Mouse (Mus musculus): ENCODE results near the gene Slc16a4. TPM values are rescaled to one million over a fixed set of nuclear protein-coding genes. Genes with fewer than 3 reads are reported as not detected.

Gene Slc16a4
- polyA plus RNA-seq (2016; fragmentation: Nextera tagmentation; extraction: Ambion mirVana): 2.1 and 2.6 TPM in 2 replicates

DNA sequence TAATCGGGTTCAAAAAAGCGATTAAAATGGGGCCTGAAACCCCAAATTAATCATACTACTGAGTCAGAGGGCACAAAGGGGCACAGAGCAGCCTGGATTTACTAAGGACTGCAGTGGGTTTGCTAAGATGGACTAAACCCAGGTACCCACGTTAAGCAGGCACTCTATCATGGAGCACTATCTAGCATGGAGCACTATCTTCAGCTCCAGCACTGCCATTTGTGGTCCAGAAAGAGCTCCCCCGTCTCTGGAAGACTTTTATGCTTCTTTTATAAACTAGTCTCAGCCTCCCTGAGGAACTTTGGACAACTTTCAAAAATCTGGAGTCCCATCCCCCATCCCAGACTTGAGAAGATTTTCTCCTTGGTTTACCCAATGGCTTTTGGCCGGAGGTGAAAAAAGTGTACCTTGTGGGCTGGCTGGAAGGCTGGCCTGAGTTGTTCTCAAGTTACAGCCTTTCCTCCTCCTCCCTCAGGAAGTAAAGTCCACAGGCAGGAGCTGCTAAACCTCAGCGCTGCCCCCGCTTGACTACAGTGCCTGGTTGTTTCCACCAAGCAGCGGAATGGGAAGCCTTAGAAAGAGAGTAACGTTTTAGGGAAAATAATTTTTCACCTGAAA, at the start of gene Slc16a4:
Gene Slc16a4, plus strand, starts transcription at position 467 of the 618 bp plus-strand sequence.
- ATAC-seq (ENCODE audit: low FRiP score, low read depth): no peak
- H3K27ac ChIP-seq: no peak within 1 kb of the TSS
- no peak within 1 kb of the TSS for H3K4me2 ChIP-seq (replicated peaks)
- 34% methylated on average over 9 of the region's 9 CpGs for WGBS
- no peaks in the 10 kb centered on the region for H3K27me3 ChIP-seq (replicated peaks)
- no peaks in the 10 kb centered on the region for H3K9me3 ChIP-seq
- H3K9ac ChIP-seq: no peak within 1 kb of the TSS
- no peaks in the 10 kb centered on the region for H3K36me3 ChIP-seq
- no peaks in the 10 kb centered on the region for H3K4me1 ChIP-seq
- no peak within 1 kb of the TSS for H3K4me3 ChIP-seq

DNA sequence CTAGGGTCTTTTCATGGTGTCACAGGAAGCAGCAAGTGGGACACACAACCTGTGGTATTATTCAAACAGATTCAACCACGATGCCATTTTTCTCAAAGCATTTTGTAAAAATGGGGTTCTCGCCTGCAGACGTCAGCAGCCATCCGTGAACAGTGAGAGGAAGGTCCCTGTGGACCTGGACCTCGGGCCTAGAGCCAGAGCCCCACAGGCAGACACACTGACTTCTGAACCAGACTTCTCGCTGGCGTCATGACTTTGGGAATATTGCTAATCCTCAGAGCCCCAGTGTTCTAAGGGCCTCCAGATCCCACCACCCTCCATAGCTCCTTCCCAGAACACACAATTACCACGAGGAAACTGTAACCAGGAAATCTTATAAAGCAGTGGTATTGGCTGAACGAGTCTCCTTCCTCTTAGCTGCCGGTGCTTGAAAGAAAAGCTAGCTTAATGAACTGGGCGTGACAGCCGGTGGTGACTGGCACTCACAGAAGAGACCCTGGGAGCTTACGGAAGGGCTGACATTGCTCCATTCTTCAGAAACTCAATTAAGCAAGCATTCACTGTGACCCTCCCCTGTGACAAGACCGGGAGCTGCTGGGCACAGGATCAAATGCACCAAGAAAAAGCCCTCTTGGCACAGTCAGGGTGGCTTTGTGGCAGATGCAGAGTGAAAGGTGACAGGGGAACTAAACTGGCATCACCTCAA, 49.5 kb upstream of the Slc16a4 start:
- H3K27me3 ChIP-seq (replicated peaks): no peaks in the 10 kb centered on the region
- 47% methylated on average over 14 of the region's 14 CpGs for WGBS
- H3K4me3 ChIP-seq: no peak overlapping the region
- no peak for ATAC-seq (ENCODE audit: low FRiP score, low read depth)
- no peaks in the 10 kb centered on the region for H3K36me3 ChIP-seq
- no peak overlapping the region for H3K9ac ChIP-seq
- H3K4me2 ChIP-seq (replicated peaks): no peak overlapping the region
- no peak overlapping the region for H3K27ac ChIP-seq
- H3K4me1 ChIP-seq: no peaks in the 10 kb centered on the region
- no peaks in the 10 kb centered on the region for H3K9me3 ChIP-seq

DNA sequence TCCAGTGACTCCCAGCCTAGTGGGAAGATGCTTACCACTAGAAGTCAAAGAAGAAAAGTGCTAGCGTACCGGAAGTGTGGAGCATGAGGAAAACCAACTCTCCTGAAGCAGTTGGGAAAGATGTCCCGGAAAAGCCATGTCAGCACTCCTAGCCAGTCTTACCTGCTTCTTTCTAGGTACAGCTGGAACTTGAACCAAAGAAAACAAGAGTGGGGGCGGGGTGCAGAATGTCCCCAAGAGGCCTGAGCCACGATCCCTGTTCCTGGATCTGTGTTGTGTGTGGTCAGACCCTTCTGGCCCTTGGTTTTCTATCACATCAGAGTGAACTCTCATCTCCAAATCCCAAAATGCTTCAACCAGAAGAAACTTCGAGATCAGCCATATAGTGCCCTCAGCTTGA, 44.2 kb upstream of the Slc16a4 start:
- WGBS: 83% methylated on average over 6 of the region's 6 CpGs
- Histone ChIP-seq H3K4me3 (no peak overlapping the region), H3K36me3 (no peaks in the 10 kb centered on the region), H3K4me1 (no peaks in the 10 kb centered on the region), H3K9ac (no peak overlapping the region), H3K27ac (no peak overlapping the region), H3K4me2 (replicated peaks) (no peak overlapping the region), H3K9me3 (no peaks in the 10 kb centered on the region), H3K27me3 (replicated peaks) (no peaks in the 10 kb centered on the region)
- no peak for ATAC-seq (ENCODE audit: low FRiP score, low read depth)

DNA sequence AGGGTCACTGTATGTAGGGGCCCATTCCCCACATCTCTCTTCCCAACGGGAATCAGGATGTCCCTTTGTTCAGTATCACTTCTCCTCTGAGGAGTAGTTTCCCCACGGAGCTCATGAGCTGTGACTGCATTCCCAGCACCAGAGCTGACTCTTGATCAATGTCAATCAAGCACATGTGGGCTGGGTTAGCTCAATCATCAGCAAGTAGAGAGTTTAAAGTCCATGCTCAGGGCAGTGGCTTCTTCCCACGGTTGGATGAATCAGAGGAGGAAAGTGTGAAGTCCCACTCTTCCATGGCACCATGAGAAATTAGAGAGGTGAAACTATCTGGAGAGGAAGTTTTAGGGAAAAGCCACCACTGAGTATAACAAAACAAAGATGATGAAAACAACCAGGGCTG, 42.0 kb upstream of the Slc16a4 start:
- no peak for ATAC-seq (ENCODE audit: low FRiP score, low read depth)
- H3K36me3 ChIP-seq: no peaks in the 10 kb centered on the region
- H3K9me3 ChIP-seq: no peaks in the 10 kb centered on the region
- H3K4me3 ChIP-seq: no peak overlapping the region
- H3K4me2 ChIP-seq (replicated peaks): no peak overlapping the region
- no peaks in the 10 kb centered on the region for H3K27me3 ChIP-seq (replicated peaks)
- no peak overlapping the region for H3K9ac ChIP-seq
- H3K27ac ChIP-seq: no peak overlapping the region
- H3K4me1 ChIP-seq: no peaks in the 10 kb centered on the region
- 71% methylated on average over 3 of the region's 3 CpGs for WGBS

DNA sequence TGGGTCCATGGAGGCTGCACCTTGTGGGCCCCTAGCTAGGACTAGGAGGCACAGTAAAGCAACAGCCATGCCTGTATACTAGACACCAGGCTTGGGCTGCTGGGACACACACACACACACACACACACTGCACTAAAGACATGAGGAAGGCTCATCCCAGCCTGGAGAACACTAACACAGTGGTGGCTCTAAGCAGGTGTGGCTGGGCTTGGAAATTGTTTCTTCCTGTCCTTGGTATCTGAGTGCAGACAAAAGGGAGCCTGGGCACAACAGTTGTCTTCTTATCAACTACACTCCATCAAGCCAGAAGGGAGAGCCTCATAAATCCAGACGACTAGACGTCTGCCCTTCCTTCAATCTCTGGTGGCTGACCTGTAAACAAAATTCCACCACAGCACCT, 40.7 kb upstream of the Slc16a4 start:
- 65% methylated on average over 2 of the region's 2 CpGs for WGBS

DNA sequence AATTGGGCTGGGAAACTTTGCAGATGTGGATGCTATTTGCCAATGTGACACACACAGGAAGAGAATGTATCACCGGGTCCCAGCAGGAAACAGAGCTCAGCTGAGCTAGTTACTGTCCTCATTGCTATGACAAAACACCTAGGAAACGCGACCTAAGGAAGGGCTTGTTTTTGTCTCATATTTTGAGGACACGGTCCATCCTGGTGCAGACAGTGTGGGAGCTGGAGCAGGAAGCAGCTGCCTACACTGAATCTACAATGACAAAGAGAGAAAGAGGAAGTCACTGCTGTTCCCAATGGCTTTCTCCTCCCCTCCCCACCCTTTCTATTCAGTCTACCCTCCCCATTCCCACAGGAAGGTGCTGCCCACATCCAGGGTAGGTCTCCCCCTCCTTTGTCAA, 39.0 kb upstream of the Slc16a4 start:
- 76% methylated on average over 4 of the region's 4 CpGs for WGBS
- no peak for ATAC-seq (ENCODE audit: low FRiP score, low read depth)
- peaks cover 5% of the 10 kb centered on the region; the same call in 1 of the 2 replicates for H3K4me1 ChIP-seq
- no peak overlapping the region for H3K4me3 ChIP-seq
- H3K27me3 ChIP-seq (replicated peaks): no peaks in the 10 kb centered on the region
- H3K27ac ChIP-seq: no peak overlapping the region
- H3K9me3 ChIP-seq: no peaks in the 10 kb centered on the region
- no peaks in the 10 kb centered on the region for H3K36me3 ChIP-seq
- no peak overlapping the region for H3K4me2 ChIP-seq (replicated peaks)
- no peak overlapping the region for H3K9ac ChIP-seq

More for the DNA sequence above, 40.7 kb upstream of the Slc16a4 start:
- no peak for ATAC-seq (ENCODE audit: low FRiP score, low read depth)
- Histone ChIP-seq H3K9ac (no peak overlapping the region), H3K4me2 (replicated peaks) (no peak overlapping the region), H3K9me3 (no peaks in the 10 kb centered on the region), H3K36me3 (no peaks in the 10 kb centered on the region), H3K27me3 (replicated peaks) (no peaks in the 10 kb centered on the region), H3K27ac (no peak overlapping the region), H3K4me1 (no peaks in the 10 kb centered on the region), H3K4me3 (no peak overlapping the region)

DNA sequence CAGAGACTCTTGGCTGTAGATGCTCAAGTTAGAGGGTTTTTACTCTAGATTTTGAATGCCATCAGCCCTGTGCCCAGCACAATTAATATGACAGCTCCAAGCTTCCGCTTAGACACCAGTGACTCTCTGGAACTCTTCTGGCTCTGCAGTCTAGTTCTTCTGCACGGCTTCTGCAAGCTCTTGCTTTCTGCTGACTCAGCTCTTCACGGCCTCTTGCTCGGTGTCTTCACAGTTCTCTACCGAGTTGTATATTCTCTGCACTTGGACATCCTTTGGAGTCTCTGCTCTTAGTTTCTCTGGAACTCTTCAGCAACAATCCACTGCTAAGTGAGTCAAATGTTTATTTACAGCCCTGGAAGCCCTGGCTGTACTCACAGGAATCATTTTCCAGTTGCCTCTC, 37.1 kb upstream of the Slc16a4 start:
- WGBS: 88% methylated on average over 5 of the region's 5 CpGs
- no peaks in the 10 kb centered on the region for H3K27me3 ChIP-seq (replicated peaks)
- no peaks in the 10 kb centered on the region for H3K36me3 ChIP-seq
- peaks cover 8% of the 10 kb centered on the region for H3K4me1 ChIP-seq
- no peak overlapping the region for H3K4me3 ChIP-seq
- H3K27ac ChIP-seq: no peak overlapping the region
- no peak for ATAC-seq (ENCODE audit: low FRiP score, low read depth)
- no peak overlapping the region for H3K9ac ChIP-seq
- no peak overlapping the region for H3K4me2 ChIP-seq (replicated peaks)
- H3K9me3 ChIP-seq: no peaks in the 10 kb centered on the region

DNA sequence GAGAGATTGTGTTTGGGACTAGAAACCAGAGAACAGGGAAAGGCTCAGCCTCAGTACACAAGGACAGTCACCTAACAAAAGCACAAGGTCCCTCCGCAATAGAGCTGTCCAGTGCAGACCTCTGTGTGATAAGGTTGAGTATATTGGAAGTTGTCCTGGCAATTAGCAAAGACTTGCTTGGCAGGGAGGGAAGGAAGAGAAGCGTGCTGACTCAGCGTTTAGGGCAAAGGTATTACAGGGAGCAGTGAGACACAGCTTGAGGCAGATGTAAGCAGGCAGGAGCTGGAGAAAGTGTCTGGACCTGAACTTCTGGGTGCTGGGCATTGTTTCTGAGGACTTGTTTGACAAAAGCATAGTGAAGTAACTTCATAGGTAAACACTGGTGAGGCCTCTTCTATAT, 35.0 kb upstream of the Slc16a4 start:
- H3K4me2 ChIP-seq (replicated peaks): no peak overlapping the region
- H3K27ac ChIP-seq: no peak overlapping the region
- WGBS: 85% methylated on average over 3 of the region's 3 CpGs
- H3K36me3 ChIP-seq: no peaks in the 10 kb centered on the region
- no peaks in the 10 kb centered on the region for H3K9me3 ChIP-seq
- no peak overlapping the region for H3K4me3 ChIP-seq
- no peak for ATAC-seq (ENCODE audit: low FRiP score, low read depth)
- H3K4me1 ChIP-seq: peaks cover 14% of the 10 kb centered on the region
- no peak overlapping the region for H3K9ac ChIP-seq
- H3K27me3 ChIP-seq (replicated peaks): no peaks in the 10 kb centered on the region

DNA sequence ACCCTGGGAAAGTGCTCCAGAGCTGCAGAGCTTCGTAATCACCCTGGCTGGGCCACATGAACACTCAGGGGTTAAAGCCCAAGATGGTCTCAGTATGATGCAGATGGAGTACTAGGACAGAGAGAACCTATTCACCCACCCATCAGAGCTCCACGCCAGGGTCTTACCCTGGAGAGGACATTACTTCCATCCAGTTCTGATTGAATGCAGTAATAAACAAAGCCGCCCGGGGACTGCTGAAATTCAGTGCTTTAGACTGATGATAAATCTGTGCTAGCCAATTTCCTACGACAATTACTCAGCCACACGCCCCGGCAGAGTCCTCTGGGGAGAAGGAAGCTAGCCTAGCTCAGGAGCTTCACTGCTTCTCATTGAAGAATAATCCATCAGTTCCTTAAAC, 34.3 kb upstream of the Slc16a4 start:
- H3K4me3 ChIP-seq: no peak overlapping the region
- H3K9me3 ChIP-seq: no peaks in the 10 kb centered on the region
- H3K36me3 ChIP-seq: no peaks in the 10 kb centered on the region
- H3K4me2 ChIP-seq (replicated peaks): no peak overlapping the region
- WGBS: 54% methylated on average over 7 of the region's 7 CpGs
- H3K27ac ChIP-seq: no peak overlapping the region
- no peak overlapping the region for H3K9ac ChIP-seq
- H3K27me3 ChIP-seq (replicated peaks): no peaks in the 10 kb centered on the region
- H3K4me1 ChIP-seq: peaks cover 21% of the 10 kb centered on the region
- ATAC-seq (ENCODE audit: low FRiP score, low read depth): peak; percentile 65

DNA sequence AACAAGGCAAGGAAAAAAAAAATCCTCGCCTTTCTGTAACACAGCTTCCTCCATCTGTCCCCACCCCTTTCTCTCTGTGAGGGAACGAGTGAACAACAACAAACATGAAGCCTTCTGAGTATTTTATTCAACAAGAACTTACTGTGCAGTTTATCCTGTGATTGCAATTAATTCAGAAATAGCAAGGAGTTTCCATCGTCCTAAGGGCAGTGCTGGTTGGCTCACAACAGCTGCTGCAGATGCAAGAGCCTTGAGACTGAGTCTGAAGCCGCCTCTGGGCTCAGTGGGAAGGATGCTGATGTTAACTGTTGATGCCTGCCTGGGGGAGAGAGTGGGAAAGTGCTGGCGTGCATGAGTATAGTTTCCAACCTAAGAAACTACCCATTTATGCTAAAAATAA, 33.1 kb upstream of the Slc16a4 start:
- Histone ChIP-seq H3K36me3 (no peaks in the 10 kb centered on the region), H3K9me3 (no peaks in the 10 kb centered on the region), H3K27ac (no peak overlapping the region), H3K4me1 (peaks cover 22% of the 10 kb centered on the region), H3K9ac (no peak overlapping the region), H3K4me3 (no peak overlapping the region), H3K27me3 (replicated peaks) (no peaks in the 10 kb centered on the region), H3K4me2 (replicated peaks) (no peak overlapping the region)
- ATAC-seq (ENCODE audit: low FRiP score, low read depth): no peak
- 74% methylated on average over 5 of the region's 5 CpGs for WGBS

DNA sequence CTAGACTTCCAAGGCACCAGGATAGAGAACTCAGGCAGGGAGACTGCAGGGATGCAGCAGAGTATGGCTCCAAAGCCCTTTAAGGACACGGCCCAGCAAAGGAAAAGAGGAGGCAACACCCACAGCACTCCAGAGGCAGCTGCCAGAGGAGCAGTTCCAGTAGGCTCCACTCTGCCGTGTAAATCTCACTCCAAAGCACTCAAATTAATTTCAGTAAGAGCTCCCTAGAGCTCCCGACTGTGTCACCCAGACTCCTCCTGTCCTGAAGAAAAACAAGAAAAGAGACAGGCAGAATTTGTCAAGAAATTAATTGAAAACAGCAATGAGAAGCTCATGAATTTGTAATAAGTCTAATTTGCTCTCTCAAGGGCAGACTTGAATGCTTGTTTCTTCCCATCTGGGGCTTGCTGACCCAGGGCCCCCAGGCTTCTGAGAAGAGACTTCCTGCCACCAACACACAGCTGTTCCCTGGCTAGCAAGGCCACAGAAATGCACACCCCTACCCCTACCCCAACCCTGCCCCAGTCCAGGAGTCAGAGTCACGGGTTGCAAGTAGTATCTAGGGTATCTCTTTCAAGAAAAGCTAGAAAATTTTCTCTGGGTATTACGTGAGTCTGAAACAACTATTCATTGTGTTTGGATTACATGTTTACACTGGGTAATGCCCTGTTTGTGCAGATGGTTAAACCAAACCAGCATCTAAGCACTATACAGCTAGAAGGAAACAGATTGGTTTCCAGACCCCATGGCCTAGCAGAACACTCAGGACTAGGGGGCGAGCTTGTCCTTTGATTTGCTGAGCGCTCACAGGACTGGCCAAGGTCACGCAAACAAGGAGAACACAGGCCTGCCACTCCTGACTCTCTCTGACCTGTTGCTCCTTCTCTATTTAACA, 29.8 kb upstream of the Slc16a4 start:
- Histone ChIP-seq H3K4me2 (replicated peaks) (0 out of 2 replicates have a peak overlapping the region, but pooled peaks have one; percentile 4), H3K27ac (peak overlapping the region; percentile 16; the same call in 1 of the 2 replicates)
- 43% methylated on average over 8 of the region's 8 CpGs for WGBS

DNA sequence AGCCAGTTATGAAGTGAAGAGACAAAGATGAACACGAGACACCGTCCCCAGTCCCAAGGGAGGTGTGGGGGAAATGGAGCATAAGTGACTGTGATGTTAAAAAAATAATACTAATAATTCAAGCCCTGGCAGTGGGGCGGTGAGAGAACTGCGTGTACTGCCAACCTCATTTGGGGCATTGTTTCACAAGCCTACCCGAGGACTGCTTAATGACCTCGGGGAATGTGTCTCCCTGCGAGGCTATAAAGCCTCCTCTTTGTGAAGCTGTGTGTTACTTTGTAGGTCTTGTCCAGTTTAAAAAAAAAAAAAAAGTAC, 29.2 kb upstream of the Slc16a4 start:
- Histone ChIP-seq H3K4me1 (peaks cover 18% of the 10 kb centered on the region), H3K27me3 (replicated peaks) (no peaks in the 10 kb centered on the region), H3K4me3 (no peak overlapping the region), H3K9ac (no peak overlapping the region), H3K36me3 (no peaks in the 10 kb centered on the region), H3K4me2 (replicated peaks) (0 out of 2 replicates have a peak overlapping the region, but pooled peaks have one; percentile 4), H3K27ac (no peak overlapping the region), H3K9me3 (no peaks in the 10 kb centered on the region)
- 14% methylated on average over 7 of the region's 7 CpGs for WGBS
- ATAC-seq (ENCODE audit: low FRiP score, low read depth): peak; percentile 72

More for the DNA sequence above, 29.8 kb upstream of the Slc16a4 start:
- ATAC-seq (ENCODE audit: low FRiP score, low read depth): peak; percentile 74
- no peaks in the 10 kb centered on the region for H3K27me3 ChIP-seq (replicated peaks)
- H3K9ac ChIP-seq: no peak overlapping the region
- H3K4me1 ChIP-seq: peaks cover 22% of the 10 kb centered on the region
- no peaks in the 10 kb centered on the region for H3K9me3 ChIP-seq
- H3K4me3 ChIP-seq: no peak overlapping the region
- H3K36me3 ChIP-seq: no peaks in the 10 kb centered on the region
